Mouse (Mus musculus) ES-Bruce4 (cell line): ENCODE data around the gene Bach1.

ENCODE experiments used
- CTCF ChIP-seq: IDR thresholded peaks from one replicate; pipeline ENCODE4 v1.8.1; 2011; ENCODE audit warnings: low read depth, low read length
- POLR2A ChIP-seq: IDR thresholded peaks from one replicate; pipeline ENCODE4 v1.8.1; 2011; ENCODE audit warnings: low read length; ENCODE audit not compliant: insufficient read depth

- TF ChIP-seq CTCF, result no peak
- no peak for TF ChIP-seq POLR2A
Measured at GRCm38 (mm10) chr16:87671336-87671735, 27.4 kb upstream of the Bach1 start.
